Mouse (Mus musculus) liver, embryonic 12.5 days (tissue): ENCODE data around the gene C1qtnf6. TPM values are rescaled to one million over a fixed set of nuclear protein-coding genes. Genes with fewer than 3 reads are reported as not detected.

Source experiments
- ATAC-seq: fragments of 200-750 bp; cut with Nextera tagmentation; 2 replicates; pipeline ENCODE4 v1.8.0; 2017; ENCODE audit warnings: moderate number of reproducible peaks, mild to moderate bottlenecking, moderate library complexity
- H3K27ac ChIP-seq: fragments of 300-500 bp; sonication (generic); 2 replicates; pipeline ENCODE4 v1.5.1; 2016; ENCODE audit warnings: mild to moderate bottlenecking
- H3K27me3 ChIP-seq: fragments of 300-500 bp; sonication (generic); replicated peaks from 2 replicates; pipeline ENCODE4 v1.6.1; 2016; ENCODE audit warnings: mild to moderate bottlenecking, moderate library complexity
- H3K36me3 ChIP-seq: fragments of 300-500 bp; sonication (generic); 2 replicates; pipeline ENCODE4 v1.6.1; 2016; ENCODE audit warnings: mild to moderate bottlenecking, moderate library complexity
- H3K4me1 ChIP-seq: fragments of 300-500 bp; sonication (generic); 2 replicates; pipeline ENCODE4 v1.6.1; 2016
- H3K4me2 ChIP-seq: fragments of 300-500 bp; sonication (generic); 2 replicates; pipeline ENCODE4 v1.6.1; 2016; ENCODE audit warnings: mild to moderate bottlenecking, moderate library complexity
- H3K4me3 ChIP-seq: fragments of 300-500 bp; sonication (generic); 2 replicates; pipeline ENCODE4 v1.5.1; 2016; ENCODE audit warnings: mild to moderate bottlenecking, moderate library complexity
- H3K9ac ChIP-seq: fragments of 300-500 bp; sonication (generic); 2 replicates; pipeline ENCODE4 v1.6.1; 2016; ENCODE audit warnings: mild to moderate bottlenecking, moderate library complexity
- H3K9me3 ChIP-seq: fragments of 300-500 bp; sonication (generic); replicated peaks from 2 replicates; pipeline ENCODE4 v1.6.1; 2016; ENCODE audit warnings: mild to moderate bottlenecking, moderate library complexity
- WGBS: fragments of 180-500 bp; shearing (Covaris S2); methylation state at CpG from one replicate; pipeline ENCODE4 v1.1.7; 2016; ENCODE audit not compliant: insufficient replicate concordance; 5-methylcytosine and 5-hydroxymethylcytosine counted together
- polyA plus RNA-seq: library from polyadenylated mRNA; unstranded; fragments of >200 nt; fragmentation: Nextera tagmentation; extraction: Ambion mirVana; gene quantifications from 2 replicates; pipeline ENCODE4 v1.2.1, GENCODE M21; 2016

C1qtnf6 gene
- polyA plus RNA-seq, 1 experiment from 2014 or later: 5.6 TPM

GRCm38 (mm10) chr15:78559141-78559979, 28.1 kb upstream of the C1qtnf6 start:
- ATAC-seq: no peak
- peaks cover 22% of the 10 kb centered on the region for H3K36me3 ChIP-seq
- no peak overlapping the region for H3K4me2 ChIP-seq
- H3K27me3 ChIP-seq: peaks cover 8% of the 10 kb centered on the region; the same call in 1 of the 2 replicates
- H3K4me1 ChIP-seq: peaks cover 25% of the 10 kb centered on the region
- no peak overlapping the region for H3K27ac ChIP-seq
- H3K4me3 ChIP-seq: no peak overlapping the region
- 47% methylated on average over 11 of the region's 11 CpGs for WGBS
- no peaks in the 10 kb centered on the region for H3K9me3 ChIP-seq
- no peak overlapping the region for H3K9ac ChIP-seq

GRCm38 (mm10) chr15:78557693-78558535, 26.7 kb upstream of the C1qtnf6 start:
- H3K4me2 ChIP-seq: no peak overlapping the region
- peaks cover 22% of the 10 kb centered on the region for H3K36me3 ChIP-seq
- no peaks in the 10 kb centered on the region for H3K9me3 ChIP-seq
- no peak overlapping the region for H3K4me3 ChIP-seq
- 0 out of 2 replicates have a peak, but pooled peaks cover 12% of the 10 kb centered on the region for H3K4me1 ChIP-seq
- H3K27ac ChIP-seq: no peak overlapping the region
- WGBS: 46% methylated on average over 10 of the region's 10 CpGs
- H3K27me3 ChIP-seq: peaks cover 8% of the 10 kb centered on the region; the same call in 1 of the 2 replicates
- no peak overlapping the region for H3K9ac ChIP-seq
- ATAC-seq: no peak

DNA sequence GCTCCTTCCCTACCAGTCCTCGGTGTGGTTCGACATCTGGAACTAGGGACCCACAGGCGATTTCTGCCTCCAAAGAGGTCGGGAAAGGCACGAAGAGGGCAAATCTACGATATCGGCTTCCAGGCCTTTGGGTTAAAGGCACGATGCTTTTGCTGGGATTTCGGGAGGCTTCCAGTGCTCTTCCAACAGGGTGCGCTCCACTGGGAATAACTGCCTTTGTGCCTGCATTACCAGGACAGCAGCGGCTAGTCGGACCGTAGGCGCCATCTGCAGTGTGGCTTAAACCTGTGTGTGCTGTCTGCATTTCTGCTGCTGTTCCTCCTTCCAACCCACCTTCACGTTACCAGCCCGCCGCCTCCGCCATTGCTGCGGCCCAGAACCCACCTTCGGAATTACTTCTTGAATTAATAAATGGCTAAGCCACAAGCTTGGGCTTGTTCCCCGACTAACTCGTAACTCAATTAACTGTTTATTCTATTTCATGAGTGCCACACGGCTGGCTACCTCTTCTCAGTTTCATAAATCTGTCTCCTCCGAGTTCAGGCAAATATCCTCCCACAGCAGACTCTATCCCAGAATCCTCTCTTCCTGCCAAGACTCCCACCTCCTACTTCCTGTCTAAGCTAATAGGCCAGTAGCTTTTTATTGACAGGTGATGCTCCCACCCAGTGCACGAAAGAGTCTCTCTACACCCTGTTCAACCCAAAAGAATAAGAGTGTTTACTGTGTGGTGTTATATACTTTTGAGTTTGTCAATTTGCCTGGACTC, 23.5 kb upstream of the C1qtnf6 start:
- H3K4me2 ChIP-seq: peak overlapping the region; percentile 55
- WGBS: 55% methylated on average over 25 of the region's 25 CpGs
- H3K4me1 ChIP-seq: 0 out of 2 replicates have a peak, but pooled peaks cover 12% of the 10 kb centered on the region
- ATAC-seq: no peak
- H3K36me3 ChIP-seq: no peaks in the 10 kb centered on the region
- no peak overlapping the region for H3K27ac ChIP-seq
- H3K27me3 ChIP-seq: peaks cover 8% of the 10 kb centered on the region; the same call in 1 of the 2 replicates
- peak overlapping the region; percentile 31; the same call in 1 of the 2 replicates for H3K9ac ChIP-seq
- H3K4me3 ChIP-seq: peak overlapping the region; percentile 41
- H3K9me3 ChIP-seq: peaks cover 12% of the 10 kb centered on the region; the same call in 1 of the 2 replicates

GRCm38 (mm10) chr15:78549189-78549734, 18.0 kb upstream of the C1qtnf6 start:
- peak; percentile 32; the same call in 1 of the 2 replicates for ATAC-seq
- Histone ChIP-seq H3K4me1 (peaks cover 22% of the 10 kb centered on the region), H3K27ac (no peak overlapping the region), H3K4me2 (no peak overlapping the region), H3K9ac (no peak overlapping the region), H3K36me3 (no peaks in the 10 kb centered on the region), H3K27me3 (peaks cover 23% of the 10 kb centered on the region), H3K9me3 (peaks cover 12% of the 10 kb centered on the region; the same call in 1 of the 2 replicates), H3K4me3 (no peak overlapping the region)
- WGBS: 55% methylated on average over 4 of the region's 4 CpGs

DNA sequence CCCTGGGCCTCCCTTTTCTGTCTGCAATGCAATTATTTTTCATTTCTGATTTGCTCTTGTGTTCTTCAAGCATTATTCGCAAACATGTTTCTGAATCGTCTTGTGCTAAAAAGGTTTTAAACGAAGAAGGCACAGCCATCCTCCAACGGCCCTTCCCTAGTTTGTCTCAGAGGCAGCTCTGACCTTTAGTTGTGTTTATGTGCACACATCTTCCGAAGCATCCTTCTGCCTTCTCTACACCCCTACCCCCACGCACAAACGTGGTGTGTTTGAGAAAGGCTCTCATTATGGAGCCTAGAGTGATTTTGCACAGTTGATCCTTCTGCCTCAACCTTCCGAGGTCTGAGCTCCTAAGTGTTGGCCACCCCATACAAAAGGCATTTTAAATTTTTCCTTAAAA, 17.5 kb upstream of the C1qtnf6 start:
- H3K27me3 ChIP-seq: peaks cover 28% of the 10 kb centered on the region
- WGBS: 57% methylated on average over 8 of the region's 8 CpGs
- H3K4me1 ChIP-seq: peaks cover 22% of the 10 kb centered on the region
- no peak overlapping the region for H3K9ac ChIP-seq
- no peaks in the 10 kb centered on the region for H3K36me3 ChIP-seq
- no peak overlapping the region for H3K4me2 ChIP-seq
- ATAC-seq: no peak
- no peak overlapping the region for H3K4me3 ChIP-seq
- no peak overlapping the region for H3K27ac ChIP-seq
- peaks cover 12% of the 10 kb centered on the region; the same call in 1 of the 2 replicates for H3K9me3 ChIP-seq

GRCm38 (mm10) chr15:78548336-78548665, 17.1 kb upstream of the C1qtnf6 start:
- Histone ChIP-seq H3K27me3 (peaks cover 32% of the 10 kb centered on the region), H3K36me3 (no peaks in the 10 kb centered on the region), H3K4me3 (no peak overlapping the region), H3K4me2 (no peak overlapping the region), H3K9me3 (peaks cover 12% of the 10 kb centered on the region; the same call in 1 of the 2 replicates), H3K4me1 (peaks cover 22% of the 10 kb centered on the region), H3K9ac (no peak overlapping the region), H3K27ac (no peak overlapping the region)
- peak; percentile 58 for ATAC-seq
- WGBS: 17% methylated on average over 3 of the region's 3 CpGs

DNA sequence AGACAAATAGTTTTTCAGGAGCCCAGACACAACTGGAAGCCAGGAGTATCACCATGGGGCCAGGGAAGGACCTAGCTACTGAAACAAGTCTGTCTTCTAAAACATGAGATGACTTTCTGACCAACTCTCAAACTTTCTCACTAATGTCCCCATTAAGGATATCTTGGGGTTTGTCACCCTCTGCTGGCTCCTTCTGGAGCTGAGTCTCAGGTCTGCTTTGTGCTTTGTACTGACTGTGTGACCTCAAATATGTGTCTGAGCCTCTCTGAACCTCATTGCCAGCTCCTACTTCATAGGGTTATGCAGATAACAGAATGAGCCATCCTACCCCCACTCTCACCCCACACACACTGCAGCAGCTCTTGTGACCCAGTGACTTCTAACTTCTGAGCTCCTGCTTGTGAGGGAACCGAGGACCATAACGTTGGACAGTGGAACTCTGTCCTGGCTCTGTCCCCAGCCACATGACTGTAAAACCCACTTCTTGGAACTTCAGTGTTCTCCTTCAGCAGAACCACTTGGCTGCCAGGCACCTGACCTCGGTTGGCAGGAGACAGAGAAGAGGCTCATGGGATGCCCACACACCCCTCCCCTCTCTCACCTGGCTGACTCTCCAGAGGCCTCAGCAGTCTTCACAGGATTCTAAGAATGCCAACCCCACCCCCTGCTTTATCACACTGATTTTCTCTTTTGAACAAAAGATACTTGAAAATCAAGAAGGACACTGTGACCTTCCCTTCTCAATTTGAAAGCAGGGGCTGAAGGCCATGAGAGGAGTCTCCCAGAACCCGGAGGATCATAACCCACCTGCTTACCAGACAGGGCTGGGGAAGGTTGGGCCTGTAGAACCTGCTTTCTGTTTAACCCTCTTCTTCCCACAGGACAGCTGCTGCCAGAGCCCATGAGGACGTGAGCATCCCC, 16.5 kb upstream of the C1qtnf6 start:
- Histone ChIP-seq H3K4me3 (no peak overlapping the region), H3K27me3 (peaks cover 38% of the 10 kb centered on the region), H3K9ac (peak overlapping the region; percentile 27; the same call in 1 of the 2 replicates), H3K36me3 (no peaks in the 10 kb centered on the region), H3K4me1 (peaks cover 22% of the 10 kb centered on the region), H3K9me3 (peaks cover 12% of the 10 kb centered on the region; the same call in 1 of the 2 replicates), H3K4me2 (no peak overlapping the region), H3K27ac (no peak overlapping the region)
- no peak for ATAC-seq
- WGBS: 43% methylated on average over 5 of the region's 5 CpGs

GRCm38 (mm10) chr15:78546060-78546459, 14.8 kb upstream of the C1qtnf6 start:
- Histone ChIP-seq H3K27me3 (peaks cover 54% of the 10 kb centered on the region), H3K4me2 (no peak overlapping the region), H3K27ac (no peak overlapping the region), H3K4me3 (no peak overlapping the region), H3K36me3 (no peaks in the 10 kb centered on the region), H3K4me1 (peaks cover 22% of the 10 kb centered on the region), H3K9ac (no peak overlapping the region), H3K9me3 (peaks cover 9% of the 10 kb centered on the region; the same call in 1 of the 2 replicates)
- WGBS: 53% methylated on average over 4 of the region's 4 CpGs
- no peak for ATAC-seq

DNA sequence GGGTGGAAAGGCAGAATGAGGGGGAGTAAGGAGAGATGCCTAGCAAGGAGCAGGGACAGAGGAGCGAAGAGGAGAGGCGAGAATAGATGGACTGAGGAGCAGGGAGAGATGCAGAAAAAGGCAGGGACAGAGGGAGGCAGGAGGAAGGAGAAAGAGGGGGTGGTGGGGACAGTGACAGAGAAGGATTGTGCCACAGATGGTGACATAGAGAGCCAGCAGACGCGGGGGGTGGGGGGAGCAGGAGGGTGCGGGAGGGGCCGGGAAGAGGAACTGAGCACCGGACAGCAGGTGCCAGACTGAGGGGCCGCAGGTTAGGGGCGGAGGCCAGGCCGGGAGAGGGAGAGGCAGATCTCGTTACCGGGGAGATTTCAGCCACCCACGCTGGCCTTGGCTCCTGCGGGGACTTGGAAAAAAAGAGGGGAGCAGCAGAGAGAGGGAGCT, 13.4 kb upstream of the C1qtnf6 start, which contains the start of gene Sstr3:
Sstr3 (minus strand) TSS at position 125 of the 441 bp plus-strand sequence.
- WGBS: 12% methylated on average over 14 of the region's 14 CpGs
- peaks cover 68% of the 10 kb centered on the region for H3K27me3 ChIP-seq

GRCm38 (mm10) chr15:78544041-78544440, 12.8 kb upstream of the C1qtnf6 start:
- Histone ChIP-seq H3K9ac (no peak overlapping the region), H3K27ac (no peak overlapping the region), H3K4me2 (no peak overlapping the region), H3K36me3 (no peaks in the 10 kb centered on the region), H3K9me3 (no peaks in the 10 kb centered on the region), H3K27me3 (peaks cover 74% of the 10 kb centered on the region), H3K4me3 (no peak overlapping the region), H3K4me1 (peaks cover 16% of the 10 kb centered on the region)
- 61% methylated on average over 15 of the region's 15 CpGs for WGBS
- no peak for ATAC-seq

More for the DNA sequence above, 13.4 kb upstream of the C1qtnf6 start, which contains the start of gene Sstr3:
- no peak within 1 kb of the TSS for H3K27ac ChIP-seq
- H3K9ac ChIP-seq: no peak within 1 kb of the TSS
- H3K4me3 ChIP-seq: no peak within 1 kb of the TSS
- no peaks in the 10 kb centered on the region for H3K36me3 ChIP-seq
- ATAC-seq: no peak
- no peak within 1 kb of the TSS for H3K4me2 ChIP-seq
- no peaks in the 10 kb centered on the region for H3K9me3 ChIP-seq
- H3K4me1 ChIP-seq: peaks cover 20% of the 10 kb centered on the region
